Mouse (Mus musculus) forelimb bud, embryonic 11.5 days (tissue): ENCODE data around the gene Pold3.

Experiments used
- DNase-seq: peaks from one replicate; pipeline ENCODE4 v3.0.0-alpha.2; 2012; ENCODE audit warnings: low read depth, low spot score

Gene Pold3

DNA sequence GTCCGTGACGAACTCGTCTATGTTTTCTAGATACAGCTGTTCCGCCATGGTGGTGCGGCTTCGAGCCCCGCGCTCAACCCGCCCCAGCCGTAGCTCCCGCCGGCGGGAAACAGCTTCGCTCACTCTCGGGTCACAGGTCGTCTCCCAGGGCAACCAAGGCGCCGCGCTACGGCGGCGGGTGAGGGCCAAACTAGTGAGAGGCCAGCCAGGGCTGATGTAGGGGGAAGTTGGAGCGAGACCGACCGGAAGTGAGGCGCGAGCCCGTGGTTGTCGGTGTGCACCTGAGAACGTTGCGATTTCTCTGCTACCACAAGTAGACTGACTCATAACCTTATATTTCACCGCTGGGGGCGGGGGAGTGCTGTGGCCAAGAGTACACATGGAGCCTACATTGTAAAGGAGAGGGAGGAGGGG is at the start of gene Pold3:
Gene Pold3, minus strand, starts transcription at position 190 of the 414 bp plus-strand sequence.
- peak; percentile 99 for DNase-seq

DNA sequence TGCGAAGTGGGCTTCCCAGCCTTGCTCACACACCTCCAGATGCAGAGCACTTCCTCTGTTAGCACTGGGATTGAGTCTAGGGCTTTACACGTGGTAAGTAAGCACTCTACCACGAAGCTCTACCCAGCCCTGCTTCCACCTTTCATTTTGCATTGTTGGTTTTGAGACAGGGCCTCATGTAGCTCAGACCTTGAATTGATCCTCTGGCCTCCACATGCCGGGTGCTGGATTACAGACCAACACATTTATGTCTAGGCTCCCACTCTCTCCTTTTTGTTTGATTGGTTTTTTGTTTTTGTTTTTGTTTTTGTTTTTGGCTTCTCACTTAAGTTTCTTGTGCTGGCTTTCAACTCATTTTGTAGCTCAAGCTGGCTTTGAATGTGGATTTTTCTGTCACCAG is 49.4 kb upstream of the Pold3 start:
- DNase-seq: no peak

DNA sequence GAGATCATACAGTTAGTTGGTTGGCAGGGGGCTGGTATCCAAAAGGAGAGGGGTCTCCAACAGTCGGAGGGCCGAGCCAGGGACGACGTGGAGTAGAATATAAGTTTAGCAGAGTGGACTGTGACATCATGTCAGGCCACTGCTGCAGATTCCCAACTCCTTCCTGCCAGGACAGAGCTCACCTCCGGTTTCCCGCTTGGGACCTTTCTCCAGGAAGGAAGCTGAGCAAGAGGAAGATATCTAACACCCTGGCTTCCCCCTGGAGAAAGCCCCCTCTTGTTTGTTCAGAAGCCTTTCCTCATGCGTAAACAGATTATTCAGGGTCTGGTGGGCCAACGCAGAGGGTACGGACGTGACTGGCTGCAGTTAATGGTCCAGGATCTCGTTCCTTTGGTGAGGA is 47.3 kb upstream of the Pold3 start:
- DNase-seq: no peak

DNA sequence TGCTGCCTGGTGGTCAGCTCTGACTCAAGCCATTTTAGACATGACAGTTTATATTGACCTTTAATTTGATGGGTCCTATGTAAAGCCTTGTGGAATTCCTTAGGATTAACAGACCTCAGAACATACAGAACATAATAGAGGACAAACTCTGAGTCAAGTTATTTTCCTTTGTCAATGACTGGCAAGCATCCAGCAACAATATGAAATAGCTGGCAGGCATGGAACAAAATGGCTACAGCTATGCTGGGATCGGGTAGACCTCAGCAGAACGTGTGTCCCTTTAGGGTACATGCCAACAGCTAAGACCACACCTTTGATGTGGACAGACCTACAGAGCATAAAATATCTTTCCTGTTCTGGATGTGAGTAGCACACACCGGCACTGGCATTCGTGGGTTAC is 42.1 kb upstream of the Pold3 start:
- DNase-seq: no peak

DNA sequence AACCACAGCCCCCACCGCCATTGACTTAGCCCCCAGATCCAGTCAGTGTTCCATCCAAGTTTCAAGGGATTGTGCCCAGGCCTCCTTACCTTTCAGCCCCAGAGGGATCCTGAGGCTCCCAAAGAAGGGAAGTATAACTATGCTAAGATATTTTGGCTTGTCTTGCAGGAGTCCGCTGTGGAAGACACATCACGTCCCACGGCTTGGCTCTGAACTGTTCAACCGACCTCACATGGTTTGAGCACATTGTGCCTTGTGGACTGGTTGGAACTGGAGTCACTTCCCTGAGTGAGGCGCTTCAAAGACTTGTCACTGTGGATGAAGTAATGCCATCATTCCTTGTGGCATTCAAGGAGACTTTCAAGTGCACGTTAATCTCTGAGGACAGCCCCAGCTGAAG is 38.6 kb upstream of the Pold3 start:
- DNase-seq: no peak

DNA sequence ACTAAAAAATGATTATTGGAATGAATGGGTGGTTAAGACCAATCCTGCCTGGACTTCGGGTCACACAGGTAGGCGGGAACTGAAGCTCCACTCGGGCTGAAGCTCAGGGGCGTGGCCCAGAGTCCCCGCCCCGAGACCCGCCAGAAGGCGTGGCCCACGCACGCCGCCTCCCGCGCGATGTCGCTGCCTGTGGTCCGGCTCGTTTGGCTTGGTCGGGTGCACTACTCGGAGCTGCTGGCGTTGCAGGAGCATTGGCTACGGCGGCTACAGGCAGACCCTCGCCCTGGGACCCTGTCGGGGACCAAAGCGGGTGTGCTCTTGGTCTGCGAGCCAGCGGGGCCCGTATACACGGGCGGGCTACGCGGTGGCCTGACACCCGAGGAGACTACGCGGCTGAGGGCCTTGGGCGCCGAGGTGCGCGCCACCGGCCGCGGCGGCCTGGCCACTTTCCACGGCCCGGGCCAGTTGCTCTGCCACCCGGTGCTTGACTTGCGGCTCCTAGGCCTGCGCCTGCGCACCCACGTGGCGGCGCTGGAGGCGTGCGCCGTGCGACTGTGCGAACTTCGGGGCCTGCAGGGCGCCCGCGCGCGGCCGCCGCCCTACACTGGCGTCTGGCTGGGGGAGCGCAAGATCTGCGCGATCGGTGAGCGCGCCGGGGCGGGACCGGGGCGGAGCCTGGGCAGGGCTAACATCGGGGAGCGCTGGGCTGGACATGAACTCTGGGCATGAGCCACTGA is 37.9 kb upstream of the Pold3 start, which contains the start of gene Lipt2:
Gene Lipt2, plus strand, starts transcription at position 173 of the 737 bp plus-strand sequence.
- peak; percentile 90 for DNase-seq

DNA sequence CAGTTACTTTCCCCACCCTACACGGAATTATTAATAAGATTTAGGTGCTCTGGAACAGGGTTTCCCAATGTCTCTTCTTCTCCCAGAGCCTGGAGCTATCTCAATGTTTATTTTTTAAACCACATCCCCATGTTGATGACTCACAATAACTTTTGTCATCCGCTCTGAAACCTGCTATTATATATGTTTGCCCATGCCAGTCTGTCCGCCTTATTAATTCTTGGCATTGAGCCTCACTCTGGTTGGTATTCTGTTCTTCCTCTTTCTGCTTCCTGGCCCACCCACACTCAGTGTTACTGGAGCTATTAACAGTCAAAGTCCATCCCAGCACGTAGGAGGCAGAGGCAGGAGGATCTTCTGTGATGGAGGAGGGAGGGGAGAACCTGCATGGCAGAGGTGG is 36.3 kb upstream of the Pold3 start:
- no peak for DNase-seq

DNA sequence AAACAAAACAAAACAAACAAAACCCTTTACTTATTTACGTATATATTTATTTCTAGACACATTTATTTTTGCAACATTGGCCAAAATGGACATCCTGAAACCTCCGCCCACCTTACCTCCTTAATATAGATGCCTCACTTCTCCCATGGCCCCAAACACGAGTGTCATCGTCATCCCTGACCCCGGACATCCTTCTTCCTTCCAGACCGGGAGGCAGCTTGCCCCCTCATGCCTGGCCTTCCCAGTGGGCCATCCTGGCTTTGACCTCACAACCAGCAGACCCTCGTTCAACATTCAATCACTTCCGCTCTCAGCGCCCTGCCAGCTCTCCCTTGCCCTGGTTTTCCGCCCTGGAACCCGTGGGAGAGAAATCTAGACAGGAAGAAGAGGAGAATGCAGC is 29.3 kb upstream of the Pold3 start:
- DNase-seq: no peak

DNA sequence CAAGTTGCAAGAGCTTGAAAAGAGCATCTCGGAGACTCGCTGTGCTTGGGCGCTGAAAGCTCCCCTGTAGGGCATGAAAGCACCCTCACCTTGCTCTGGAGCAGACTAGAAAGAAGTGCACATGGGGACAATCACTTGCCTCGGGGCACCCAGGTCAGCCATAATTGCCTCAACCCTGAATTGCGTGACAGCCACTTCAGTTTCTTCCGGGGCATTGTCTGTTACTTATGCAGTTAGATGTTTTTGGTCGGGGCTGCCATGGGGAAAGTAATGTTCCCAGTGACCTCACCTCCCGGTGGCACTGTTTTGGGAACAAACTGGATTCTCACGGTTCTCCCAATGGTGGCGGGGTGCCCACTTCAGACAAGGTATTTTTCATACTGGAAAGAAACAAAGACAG is 28.7 kb upstream of the Pold3 start:
- DNase-seq: no peak

DNA sequence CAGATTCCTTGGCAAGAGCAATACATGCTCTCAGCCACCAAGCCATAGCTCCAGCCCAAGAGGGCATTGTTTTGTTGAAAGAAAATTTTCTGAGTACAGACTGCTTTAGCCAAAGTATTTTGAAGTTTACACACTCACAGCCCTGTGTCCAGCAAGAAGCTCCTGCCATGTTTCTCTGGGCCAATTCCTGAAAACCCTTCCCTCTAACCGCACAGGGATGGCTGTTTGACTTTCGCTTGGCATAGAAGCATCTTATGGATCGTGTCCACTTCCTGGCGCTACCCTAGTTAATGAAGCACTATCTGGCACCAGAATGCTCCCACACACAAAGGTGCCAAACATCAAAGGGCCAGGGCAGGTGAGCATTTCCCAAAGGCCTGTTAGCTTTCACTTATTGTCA is 27.2 kb upstream of the Pold3 start:
- DNase-seq: no peak

DNA sequence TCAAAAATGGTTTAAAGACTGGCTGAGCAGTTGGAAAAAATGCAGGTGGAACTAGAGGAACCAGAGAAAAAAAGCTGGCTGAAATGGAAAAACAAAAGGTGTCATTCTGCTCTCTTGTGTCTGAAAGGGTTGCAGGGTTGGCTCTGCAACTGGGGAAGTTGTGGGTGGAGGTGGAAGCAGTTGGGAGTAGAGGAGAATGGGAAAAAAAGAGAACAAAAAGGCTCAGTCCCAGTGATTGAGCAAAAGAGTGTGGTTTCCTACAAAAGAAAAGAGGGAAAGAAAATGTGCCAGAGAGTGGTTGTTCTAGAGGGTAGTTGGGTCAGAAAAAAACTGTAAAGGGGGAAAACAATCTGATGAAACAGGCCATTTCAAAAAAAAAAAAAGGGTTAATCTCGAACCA is 19.2 kb upstream of the Pold3 start:
- no peak for DNase-seq

DNA sequence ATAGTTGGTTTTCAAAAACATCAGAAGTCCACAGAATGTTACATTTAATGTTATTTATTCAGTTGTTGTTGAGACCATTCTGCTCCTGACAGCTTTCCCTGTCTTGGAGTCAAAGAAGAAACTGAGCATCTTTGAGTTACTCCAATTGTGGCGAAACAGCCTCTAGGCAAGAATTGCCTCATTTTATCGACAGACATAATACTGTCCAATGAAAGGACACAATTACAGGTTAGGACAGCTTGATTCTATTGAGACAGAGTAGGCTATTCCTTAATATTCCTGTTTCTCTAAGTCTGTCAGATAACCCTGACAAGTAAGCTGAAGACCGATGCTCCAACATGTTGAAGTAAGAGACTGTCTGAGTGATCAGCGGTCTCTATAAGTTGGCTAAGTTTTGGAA is 16.7 kb upstream of the Pold3 start:
- DNase-seq: no peak

DNA sequence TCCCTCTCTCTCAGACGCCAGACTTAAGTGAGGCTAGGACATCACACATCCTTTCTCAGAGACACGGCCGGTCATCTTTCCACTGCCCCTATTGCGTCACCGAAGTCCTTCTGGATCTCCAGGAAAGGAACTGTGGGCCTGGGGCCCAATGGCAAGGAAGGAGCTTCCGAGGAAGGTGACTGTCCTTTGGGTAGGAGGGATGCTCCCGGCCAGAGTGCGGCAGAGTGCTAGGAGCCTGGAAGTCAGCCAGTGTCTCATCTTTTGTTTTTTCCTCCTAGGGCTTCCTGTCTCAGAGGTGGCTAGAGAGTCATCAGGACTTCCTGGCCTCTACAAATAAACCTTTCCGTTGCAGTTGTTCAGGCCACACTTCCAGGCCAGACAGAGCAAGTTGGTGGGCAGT is 15.7 kb upstream of the Pold3 start:
- no peak for DNase-seq

DNA sequence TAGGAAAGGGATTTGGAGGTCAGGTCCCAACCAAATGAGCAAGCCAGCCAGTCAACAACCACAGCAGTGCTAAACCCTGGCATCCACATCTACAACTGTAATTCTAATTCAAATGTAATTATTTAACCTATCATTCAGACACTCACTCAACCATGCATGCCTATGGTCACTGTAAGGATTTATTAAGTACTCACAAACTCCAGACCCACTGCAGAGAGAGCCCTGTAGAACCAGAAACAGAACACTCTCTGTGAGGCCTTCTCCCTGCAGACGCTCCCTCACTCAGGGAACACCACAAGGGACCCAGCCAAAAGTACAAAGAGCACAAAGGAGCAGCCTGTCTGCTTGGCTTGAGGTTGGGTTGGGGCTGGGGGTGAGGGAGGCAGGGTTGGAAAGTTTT is 11.0 kb upstream of the Pold3 start:
- DNase-seq: peak; percentile 40

DNA sequence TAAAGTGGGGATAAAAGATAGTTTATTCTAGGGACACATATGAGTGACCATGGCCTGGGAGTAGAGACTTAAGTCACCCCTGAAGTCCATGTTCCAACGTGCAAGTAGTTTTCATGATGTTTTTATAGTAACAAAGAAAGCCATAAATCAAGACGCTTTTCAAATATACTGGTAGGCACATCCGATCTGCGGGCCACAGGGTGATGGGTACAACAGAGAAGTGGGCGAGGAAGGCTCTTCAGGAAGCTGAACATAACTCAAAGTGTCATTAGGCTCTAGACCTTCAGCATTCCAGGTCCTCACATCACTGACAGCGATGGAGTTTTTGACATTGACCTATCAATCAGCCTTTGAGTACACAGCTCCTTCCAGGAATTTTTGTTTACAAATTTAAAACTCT is 9.2 kb upstream of the Pold3 start:
- DNase-seq: no peak

DNA sequence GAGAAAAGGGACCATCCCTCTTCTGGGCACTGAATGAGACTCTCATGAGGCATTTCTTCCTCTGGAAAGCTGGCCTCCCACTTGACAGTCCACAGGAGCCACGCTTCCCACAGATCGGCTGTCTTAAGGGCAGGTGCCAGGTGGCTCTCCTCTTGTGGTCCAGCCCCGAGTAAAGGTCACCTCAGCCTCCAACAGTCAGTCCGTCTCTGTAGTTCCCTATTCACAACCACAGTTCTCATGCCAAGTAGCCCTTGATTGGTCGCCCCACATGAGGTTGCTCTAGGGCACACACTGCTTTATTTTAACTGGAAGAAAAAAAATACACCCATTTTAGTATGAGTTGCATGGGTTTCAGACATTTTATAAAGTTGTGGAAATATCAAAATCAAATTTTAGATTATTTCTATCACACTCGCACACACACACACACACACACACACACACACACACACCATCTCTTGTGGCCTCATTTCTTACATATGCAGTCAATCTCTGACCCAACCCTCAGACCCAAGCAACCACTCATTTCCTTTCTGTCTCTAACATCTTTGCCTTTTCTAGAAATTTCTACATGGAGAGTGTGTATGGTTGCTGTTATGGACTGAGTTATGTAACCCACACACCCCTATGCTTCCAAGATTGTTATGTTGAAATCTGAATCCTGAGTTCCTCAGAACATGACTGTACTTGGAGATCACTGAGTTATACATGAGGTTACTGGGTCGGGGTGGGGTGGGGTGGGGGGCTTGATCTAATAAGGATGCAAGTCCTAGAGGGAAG is 7.1 kb upstream of the Pold3 start:
- no peak for DNase-seq

DNA sequence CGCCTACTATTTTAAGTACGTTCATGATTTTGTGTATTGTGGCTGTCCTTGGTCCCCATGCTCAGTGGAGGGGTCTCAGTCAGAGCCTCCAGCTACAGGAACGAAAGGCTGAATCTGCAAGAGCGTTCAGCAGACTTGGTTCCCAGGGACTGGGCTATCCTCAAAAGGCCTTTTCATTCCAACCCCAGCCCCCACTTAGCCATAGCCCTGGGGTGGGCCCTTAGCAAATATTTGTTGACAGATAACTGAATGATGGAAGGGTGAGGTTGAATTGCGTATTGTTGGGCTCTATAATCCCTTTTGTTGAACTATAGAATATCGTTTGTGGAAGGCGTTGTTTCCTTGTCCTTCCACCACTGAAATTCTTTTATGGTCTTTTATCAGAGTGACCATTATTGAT is 5.1 kb upstream of the Pold3 start:
- no peak for DNase-seq

DNA sequence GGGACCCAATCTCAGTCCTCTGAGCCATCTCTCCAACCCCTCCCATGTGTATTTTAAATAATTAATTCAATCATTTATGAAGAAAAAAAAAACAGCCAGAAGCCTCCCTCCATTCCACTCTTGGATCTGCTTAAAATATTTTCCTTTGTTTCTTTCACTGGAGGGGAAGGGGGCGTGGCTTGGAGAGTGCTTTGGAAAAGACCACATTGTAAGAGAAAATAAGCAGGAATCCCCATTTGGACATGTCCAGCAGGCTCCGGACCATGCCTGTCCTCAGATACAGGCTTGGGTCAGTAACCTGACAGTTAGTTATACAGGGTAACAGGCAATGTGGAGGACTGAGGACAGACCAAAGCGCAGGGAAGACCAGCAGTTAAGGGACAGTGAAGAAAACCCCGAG is 3.8 kb upstream of the Pold3 start:
- DNase-seq: no peak

DNA sequence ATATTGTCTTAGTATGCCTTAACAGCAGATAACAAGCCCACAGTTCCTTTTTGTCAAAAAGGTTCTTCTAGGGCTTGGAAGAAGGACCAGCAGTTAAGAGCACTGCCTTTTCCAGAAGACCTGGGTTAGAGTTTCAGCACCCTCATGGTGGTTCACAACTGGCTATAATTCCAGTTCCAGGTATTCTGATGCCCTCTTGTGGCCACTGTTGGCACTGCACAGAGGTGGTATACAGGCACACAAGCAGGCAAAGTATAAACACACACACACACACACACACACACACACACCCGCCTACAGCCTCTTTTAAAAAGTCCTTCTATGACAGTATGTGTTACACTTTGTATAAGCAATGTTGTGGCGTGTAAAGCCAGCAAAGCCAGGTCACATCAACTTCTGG is 2.8 kb upstream of the Pold3 start:
- DNase-seq: peak; percentile 37

DNA sequence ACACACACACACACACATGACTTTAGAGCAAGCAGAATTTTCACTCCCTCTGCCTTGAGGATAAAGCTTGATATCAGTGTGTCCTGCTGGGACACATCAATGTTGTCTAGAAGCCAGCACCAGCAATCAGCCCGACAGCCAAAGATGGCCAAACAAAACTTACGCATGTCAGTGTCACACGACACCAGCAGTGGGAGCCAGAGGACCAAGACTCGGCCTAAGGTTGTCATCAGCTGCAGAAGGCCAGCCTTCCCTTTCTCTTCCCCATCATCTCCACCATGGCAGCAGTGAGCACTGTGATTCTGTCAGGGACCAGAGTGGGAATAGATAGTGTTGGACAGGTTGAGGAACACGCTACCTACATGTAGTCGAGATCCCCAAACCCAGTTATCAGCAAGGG is 2.1 kb upstream of the Pold3 start:
- DNase-seq: peak; percentile 11

DNA sequence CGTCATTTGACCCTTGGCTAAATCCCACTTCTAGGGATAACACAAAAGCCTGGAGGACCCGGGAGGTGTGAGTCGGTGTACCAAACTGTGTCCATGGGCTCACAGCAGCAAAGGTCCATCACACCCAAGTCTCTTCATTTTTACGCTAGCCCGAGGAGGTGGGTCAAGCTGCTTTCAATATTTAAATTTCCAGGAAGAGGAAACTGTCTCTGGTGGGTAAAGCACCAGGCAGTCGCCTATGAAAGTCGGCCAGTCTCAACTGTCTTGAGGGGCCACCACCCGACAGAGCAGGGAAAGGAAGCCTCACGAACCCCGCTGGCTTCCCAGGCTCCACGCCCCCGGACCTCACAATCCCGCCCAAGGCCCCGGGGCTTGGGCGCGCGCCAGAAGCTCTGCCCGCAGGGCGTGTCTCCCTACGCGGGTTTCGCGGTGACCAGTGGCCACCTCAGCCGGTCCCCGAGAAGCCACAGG is 539 bp downstream of the Pold3 start:
- peak; percentile 46 for DNase-seq

DNA sequence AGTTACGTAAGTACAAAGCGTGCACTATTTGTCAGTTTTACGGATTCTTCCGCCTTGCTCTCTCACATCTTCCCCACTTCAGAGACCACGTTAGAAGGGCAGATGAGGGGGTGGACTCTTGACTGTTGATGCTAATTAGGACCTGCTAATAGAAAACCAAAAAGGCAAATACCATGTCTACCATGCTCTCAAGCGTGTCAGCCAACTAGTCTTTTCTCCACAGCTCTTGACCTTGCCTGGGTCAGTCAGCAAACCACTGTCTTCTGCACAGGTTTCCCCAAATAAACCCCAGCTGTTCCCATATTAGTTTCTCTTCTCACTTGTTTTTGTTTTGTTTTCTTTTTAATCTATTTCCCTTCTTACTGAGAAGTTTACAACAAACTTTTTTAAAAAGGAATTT is 7.1 kb downstream of the Pold3 start:
- DNase-seq: no peak

DNA sequence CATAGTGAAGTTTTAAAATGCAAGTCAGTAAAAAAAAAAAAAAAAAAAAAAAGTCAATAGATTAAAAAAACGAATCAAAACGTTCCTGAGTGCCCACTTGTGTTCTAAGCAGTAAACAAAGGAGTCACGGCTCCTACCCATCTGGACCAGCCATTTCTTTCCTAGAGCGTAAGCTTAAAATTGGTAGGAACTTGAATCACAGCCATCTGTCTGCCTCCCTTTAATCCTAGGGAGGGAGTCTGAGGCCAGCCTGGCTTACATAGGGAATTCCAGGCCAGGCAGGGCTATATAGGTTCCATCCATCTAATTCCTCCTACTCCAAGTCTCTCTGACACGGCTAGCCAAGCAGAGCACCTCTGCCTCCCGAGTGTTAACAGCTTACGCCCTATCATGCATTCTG is 7.5 kb downstream of the Pold3 start:
- no peak for DNase-seq
